Mouse (Mus musculus) limb, embryonic 13.5 days (tissue): ENCODE data around the gene Dnal4. TPM values are rescaled to one million over a fixed set of nuclear protein-coding genes. Genes with fewer than 3 reads are reported as not detected.

ENCODE experiments used
- ATAC-seq: fragments of 200-750 bp; cut with Nextera tagmentation; 2 replicates; pipeline ENCODE4 v1.8.0; 2017; ENCODE audit warnings: low read depth, moderate number of reproducible peaks, moderate TSS enrichment; ENCODE audit not compliant: low FRiP score
- H3K27ac ChIP-seq: fragments of 300-500 bp; sonication (generic); 2 replicates; pipeline ENCODE4 v1.5.1; 2015; ENCODE audit warnings: inconsistent platforms, mild to moderate bottlenecking, moderate library complexity
- H3K27me3 ChIP-seq: fragments of 300-500 bp; sonication (generic); 2 replicates; pipeline ENCODE4 v1.6.1; 2015; ENCODE audit warnings: mild to moderate bottlenecking, inconsistent platforms
- H3K36me3 ChIP-seq: fragments of 300-500 bp; sonication (generic); 2 replicates; pipeline ENCODE4 v1.6.1; 2015; ENCODE audit warnings: inconsistent platforms, mild to moderate bottlenecking, moderate library complexity
- H3K4me1 ChIP-seq: fragments of 300-500 bp; sonication (generic); 2 replicates; pipeline ENCODE4 v1.6.1; 2015; ENCODE audit warnings: inconsistent platforms
- H3K4me2 ChIP-seq: fragments of 300-500 bp; sonication (generic); replicated peaks from 2 replicates; pipeline ENCODE4 v1.6.1; 2015; ENCODE audit warnings: inconsistent platforms, mild to moderate bottlenecking, moderate library complexity
- H3K4me3 ChIP-seq: fragments of 300-500 bp; sonication (generic); 2 replicates; pipeline ENCODE4 v1.5.1; 2015; ENCODE audit warnings: moderate library complexity, mild to moderate bottlenecking, inconsistent platforms
- H3K9ac ChIP-seq: fragments of 300-500 bp; sonication (generic); 2 replicates; pipeline ENCODE4 v1.6.1; 2015; ENCODE audit warnings: mild to moderate bottlenecking, inconsistent platforms
- H3K9me3 ChIP-seq: fragments of 300-500 bp; sonication (generic); 2 replicates; pipeline ENCODE4 v1.6.1; 2016; ENCODE audit warnings: inconsistent platforms
- WGBS: fragments of 180-500 bp; shearing (Covaris S2); methylation state at CpG from one replicate; pipeline ENCODE4 v1.1.7; 2015; 5-methylcytosine and 5-hydroxymethylcytosine counted together
- polyA plus RNA-seq: library from polyadenylated mRNA; unstranded; fragments of >200 nt; fragmentation: Nextera tagmentation; extraction: Ambion mirVana; gene quantifications from 2 replicates; pipeline ENCODE4 v1.2.1, GENCODE M21; 2015

Dnal4 gene
- polyA plus RNA-seq, 1 experiment from 2014 or later, result 69.5 TPM

DNA sequence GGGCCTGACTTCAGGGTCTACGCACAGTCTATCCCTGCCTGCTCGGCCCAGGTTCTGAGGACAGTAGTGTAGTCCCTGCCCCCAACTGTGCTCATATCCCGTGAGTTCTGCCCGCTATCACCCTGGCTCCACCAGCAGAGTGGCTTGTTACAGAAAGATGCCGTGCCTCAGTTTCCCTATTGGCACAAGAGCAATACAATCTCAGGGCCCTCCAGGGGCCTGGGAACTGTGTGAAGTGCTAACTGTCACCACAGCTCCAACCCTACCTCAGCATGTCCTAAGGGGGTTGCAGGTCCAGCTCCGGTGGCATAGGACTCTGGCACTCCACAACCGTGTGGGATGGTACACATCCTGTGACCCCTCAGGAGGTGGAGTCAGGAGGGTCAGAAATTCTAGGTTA, 19.4 kb upstream of the Dnal4 start:
- Histone ChIP-seq H3K27ac (no peak overlapping the region), H3K4me2 (no peak overlapping the region), H3K4me1 (no peaks in the 10 kb centered on the region), H3K9ac (no peak overlapping the region), H3K27me3 (peaks cover 47% of the 10 kb centered on the region), H3K9me3 (no peaks in the 10 kb centered on the region), H3K36me3 (no peaks in the 10 kb centered on the region), H3K4me3 (no peak overlapping the region)
- ATAC-seq, result no peak
- WGBS, result 79% methylated on average over 7 of the region's 7 CpGs

DNA sequence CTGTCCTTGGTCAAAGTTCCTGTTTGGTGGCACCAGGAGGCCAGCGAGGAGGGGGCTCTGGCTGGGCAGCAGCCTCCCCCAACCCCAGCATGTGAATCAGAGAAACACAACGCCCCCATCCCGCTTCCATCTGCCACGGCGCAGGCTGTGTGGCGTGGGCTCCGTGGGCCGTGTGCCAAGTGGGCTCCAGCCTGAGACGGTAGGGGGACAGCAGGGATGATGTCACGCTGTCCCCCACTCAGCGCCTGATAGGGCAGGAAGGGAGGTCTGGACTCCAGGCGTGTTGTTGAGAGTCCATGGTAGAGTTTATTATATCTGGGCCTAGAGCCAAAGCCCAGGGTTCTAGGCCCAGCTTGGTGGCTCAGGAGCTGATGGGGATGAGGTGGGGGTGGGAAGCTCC, 18.6 kb upstream of the Dnal4 start:
- Histone ChIP-seq H3K4me1 (no peaks in the 10 kb centered on the region), H3K27ac (no peak overlapping the region), H3K4me3 (no peak overlapping the region), H3K27me3 (peaks cover 40% of the 10 kb centered on the region), H3K9ac (no peak overlapping the region), H3K4me2 (no peak overlapping the region), H3K36me3 (no peaks in the 10 kb centered on the region), H3K9me3 (no peaks in the 10 kb centered on the region)
- no peak for ATAC-seq
- 80% methylated on average over 12 of the region's 12 CpGs for WGBS

DNA sequence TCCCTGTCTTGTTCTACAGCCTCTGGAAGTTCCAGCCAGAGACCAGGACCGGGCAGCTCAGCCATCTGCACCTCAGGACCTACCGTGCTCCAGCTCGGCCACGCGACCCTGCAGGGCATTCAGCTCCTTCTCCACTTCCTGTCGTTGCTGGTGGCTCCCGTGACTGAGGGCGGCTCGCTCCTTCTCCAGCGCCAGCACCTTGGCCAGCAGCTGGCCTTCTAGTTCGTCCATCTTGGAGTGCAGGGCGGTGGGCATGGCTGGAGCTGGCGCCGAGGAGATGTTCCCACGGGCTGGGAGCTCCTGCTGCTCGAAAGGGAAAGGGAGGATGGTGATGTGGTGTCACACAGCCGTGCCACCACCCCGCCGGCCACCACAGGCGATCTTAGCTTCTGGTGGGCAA, 16.5 kb upstream of the Dnal4 start:
- Histone ChIP-seq H3K9me3 (no peaks in the 10 kb centered on the region), H3K27me3 (peaks cover 37% of the 10 kb centered on the region), H3K4me3 (no peak overlapping the region), H3K4me2 (no peak overlapping the region), H3K27ac (no peak overlapping the region), H3K36me3 (no peaks in the 10 kb centered on the region), H3K9ac (no peak overlapping the region), H3K4me1 (no peaks in the 10 kb centered on the region)
- WGBS, result 17% methylated on average over 20 of the region's 20 CpGs
- no peak for ATAC-seq

DNA sequence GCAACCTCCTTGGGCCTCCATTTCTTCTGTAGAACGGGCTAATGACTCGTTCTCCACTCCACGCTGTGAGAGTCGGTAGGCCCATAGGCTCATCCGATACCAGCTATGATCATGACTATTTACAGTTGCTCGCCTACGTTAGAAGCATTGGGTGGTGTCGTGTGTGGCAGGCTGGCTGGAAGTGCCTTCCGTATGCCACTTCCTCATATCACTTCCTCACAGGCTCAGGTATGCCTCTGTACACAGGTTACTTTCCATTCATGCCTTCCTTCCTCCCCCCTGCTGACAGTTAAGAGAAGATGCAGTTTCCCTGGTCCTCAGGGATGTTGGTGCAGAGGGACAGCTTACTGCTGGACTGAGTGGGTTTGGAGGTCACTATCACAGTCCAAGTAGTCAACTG, 15.4 kb upstream of the Dnal4 start:
- peaks cover 40% of the 10 kb centered on the region for H3K27me3 ChIP-seq
- no peak overlapping the region for H3K27ac ChIP-seq
- no peaks in the 10 kb centered on the region for H3K36me3 ChIP-seq
- H3K4me1 ChIP-seq, result no peaks in the 10 kb centered on the region
- H3K9ac ChIP-seq, result no peak overlapping the region
- H3K4me3 ChIP-seq, result no peak overlapping the region
- H3K9me3 ChIP-seq, result no peaks in the 10 kb centered on the region
- no peak for ATAC-seq
- no peak overlapping the region for H3K4me2 ChIP-seq
- whole genome bisulfite sequencing, result 90% methylated on average over 9 of the region's 9 CpGs

DNA sequence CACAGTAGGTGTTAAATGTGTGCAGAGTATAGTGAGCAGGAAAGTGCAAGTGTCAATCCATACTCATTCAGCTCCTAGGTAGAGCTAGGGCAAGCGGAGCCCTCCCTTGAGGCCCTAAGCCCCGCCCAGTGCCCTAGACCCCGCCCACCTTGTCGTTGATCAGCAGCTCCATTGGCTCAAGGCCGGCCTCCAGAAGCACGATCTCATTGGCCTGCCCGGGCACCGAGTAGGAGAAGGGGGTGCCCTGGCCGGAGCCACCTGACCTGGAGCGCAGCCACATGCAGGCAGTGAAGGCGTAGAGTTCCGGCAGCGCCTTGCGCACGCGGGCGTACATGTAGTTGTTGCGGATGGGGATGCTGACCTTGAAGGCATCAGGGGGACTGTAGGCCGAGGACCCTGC, 14.8 kb upstream of the Dnal4 start:
- Histone ChIP-seq H3K27ac (no peak overlapping the region), H3K4me1 (no peaks in the 10 kb centered on the region), H3K36me3 (no peaks in the 10 kb centered on the region), H3K27me3 (peaks cover 37% of the 10 kb centered on the region), H3K9me3 (no peaks in the 10 kb centered on the region), H3K9ac (no peak overlapping the region), H3K4me3 (no peak overlapping the region), H3K4me2 (no peak overlapping the region)
- 19% methylated on average over 19 of the region's 19 CpGs for WGBS
- ATAC-seq, result no peak

DNA sequence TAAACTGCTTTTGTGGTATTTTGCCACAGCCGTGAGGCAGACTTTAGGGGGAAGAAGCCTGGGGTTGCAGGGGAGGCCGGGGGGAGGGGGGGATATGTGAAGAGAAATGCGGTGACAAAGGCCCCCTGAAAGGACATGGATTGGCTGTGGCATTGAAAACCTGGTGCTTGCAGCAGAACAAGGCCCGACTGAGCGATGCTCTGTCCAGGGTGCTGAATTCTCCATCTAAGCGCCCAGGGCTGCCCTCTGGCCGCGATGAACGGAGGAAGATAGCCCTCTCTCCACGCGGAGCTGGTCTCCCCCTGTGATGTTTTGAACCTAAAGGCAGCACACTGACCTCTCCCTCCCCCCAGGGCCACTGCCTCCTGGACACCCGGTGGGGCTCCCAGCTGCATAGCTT, 13.9 kb upstream of the Dnal4 start:
- H3K4me1 ChIP-seq, result no peaks in the 10 kb centered on the region

DNA sequence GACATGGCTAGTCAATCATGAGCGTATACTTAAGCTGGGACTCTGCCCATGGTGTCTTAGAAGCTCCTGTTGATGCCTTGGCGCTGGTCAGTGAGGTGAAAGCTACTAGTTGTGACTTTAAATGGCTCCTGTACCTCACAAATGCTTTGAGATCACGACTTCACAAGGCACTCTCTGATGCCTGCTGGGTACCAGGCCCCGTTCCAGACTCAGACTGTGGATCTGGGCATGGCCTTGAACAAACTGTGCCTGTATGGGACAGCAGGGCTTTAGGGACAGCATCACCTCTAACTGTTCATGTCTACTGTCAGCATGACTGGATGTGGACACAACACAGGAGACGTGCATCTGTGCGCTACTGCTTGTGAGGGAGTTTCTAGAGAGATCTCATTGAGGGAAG, 13.3 kb upstream of the Dnal4 start:
- no peak for ATAC-seq
- 81% methylated on average over 6 of the region's 6 CpGs for WGBS
- peaks cover 42% of the 10 kb centered on the region for H3K27me3 ChIP-seq
- H3K36me3 ChIP-seq, result no peaks in the 10 kb centered on the region
- H3K4me3 ChIP-seq, result no peak overlapping the region
- H3K9ac ChIP-seq, result no peak overlapping the region
- no peaks in the 10 kb centered on the region for H3K4me1 ChIP-seq
- H3K4me2 ChIP-seq, result no peak overlapping the region
- H3K27ac ChIP-seq, result no peak overlapping the region
- H3K9me3 ChIP-seq, result no peaks in the 10 kb centered on the region

More for the DNA sequence above, 13.9 kb upstream of the Dnal4 start:
- Histone ChIP-seq H3K4me2 (no peak overlapping the region), H3K9me3 (no peaks in the 10 kb centered on the region), H3K27me3 (peaks cover 42% of the 10 kb centered on the region), H3K4me3 (no peak overlapping the region), H3K9ac (no peak overlapping the region), H3K27ac (no peak overlapping the region), H3K36me3 (no peaks in the 10 kb centered on the region)
- 1% methylated on average over 12 of the region's 12 CpGs for WGBS
- ATAC-seq, result no peak

DNA sequence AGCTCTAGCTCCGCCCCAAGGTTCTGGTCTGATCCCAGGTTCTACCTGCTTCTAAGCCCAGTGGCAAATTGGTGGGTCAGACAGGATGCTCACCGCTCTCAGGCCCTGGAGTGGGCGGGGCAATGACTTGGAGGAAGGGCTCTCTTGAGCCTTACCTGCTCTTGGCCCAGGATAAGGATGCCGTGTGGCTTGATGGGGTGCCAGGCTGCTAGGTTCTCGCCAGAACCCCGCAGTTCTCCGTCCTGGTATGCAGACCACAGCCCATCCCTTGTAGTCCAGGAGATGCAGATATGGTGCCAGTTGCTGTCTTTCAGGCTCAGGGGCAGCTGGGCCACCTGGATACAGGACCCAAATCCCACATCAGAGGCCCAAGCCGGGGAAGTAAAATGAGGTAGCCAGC, 12.5 kb upstream of the Dnal4 start:
- Histone ChIP-seq H3K4me3 (no peak overlapping the region), H3K36me3 (no peaks in the 10 kb centered on the region), H3K27me3 (peaks cover 38% of the 10 kb centered on the region), H3K4me1 (no peaks in the 10 kb centered on the region), H3K9me3 (no peaks in the 10 kb centered on the region), H3K27ac (no peak overlapping the region), H3K9ac (no peak overlapping the region), H3K4me2 (no peak overlapping the region)
- 47% methylated on average over 8 of the region's 8 CpGs for WGBS
- ATAC-seq, result no peak

DNA sequence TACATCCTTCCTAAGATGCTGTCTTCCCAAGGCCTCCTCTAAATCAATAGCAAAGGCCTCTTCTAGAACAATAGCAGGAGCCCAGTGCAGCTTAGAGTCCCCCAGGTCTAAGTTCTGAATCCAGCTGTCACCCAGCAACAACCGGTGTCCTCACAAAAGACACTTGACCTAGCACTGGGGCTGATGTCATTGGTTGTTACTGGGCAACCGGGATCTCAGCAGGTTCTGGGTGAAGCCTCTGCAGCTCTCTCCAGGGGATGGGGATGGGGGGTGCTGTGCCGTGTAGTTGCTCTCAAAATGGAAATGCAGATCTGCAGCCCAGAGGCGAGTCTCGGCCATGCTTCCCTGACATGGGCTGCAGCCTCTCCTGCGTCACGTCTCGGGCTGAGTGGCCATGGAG, 10.2 kb upstream of the Dnal4 start:
- ATAC-seq, result no peak
- no peak overlapping the region for H3K4me2 ChIP-seq
- no peak overlapping the region for H3K4me3 ChIP-seq
- H3K9ac ChIP-seq, result no peak overlapping the region
- H3K27me3 ChIP-seq, result peaks cover 30% of the 10 kb centered on the region
- H3K9me3 ChIP-seq, result no peaks in the 10 kb centered on the region
- no peaks in the 10 kb centered on the region for H3K36me3 ChIP-seq
- no peaks in the 10 kb centered on the region for H3K4me1 ChIP-seq
- WGBS, result 65% methylated on average over 8 of the region's 8 CpGs
- no peak overlapping the region for H3K27ac ChIP-seq

DNA sequence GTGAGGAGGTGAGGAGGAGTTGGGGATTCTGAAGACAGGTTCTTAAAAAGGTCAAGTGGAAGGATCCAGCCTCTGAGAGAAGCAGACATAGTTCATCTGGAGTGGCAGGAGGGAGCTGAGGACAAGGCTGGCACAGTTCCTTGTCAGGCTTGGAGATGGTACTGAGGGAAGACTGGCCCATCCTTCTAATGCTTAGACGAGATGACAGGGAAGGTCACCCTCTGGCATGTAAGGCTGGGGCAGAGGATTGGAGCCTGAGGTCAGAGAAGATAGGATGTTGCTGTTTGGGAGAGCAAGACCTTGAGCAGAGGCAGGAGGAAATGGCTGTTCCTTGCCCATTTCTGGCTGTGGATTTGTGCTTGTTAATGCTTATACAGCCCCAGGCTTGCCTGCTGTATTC, 7.4 kb upstream of the Dnal4 start:
- no peaks in the 10 kb centered on the region for H3K36me3 ChIP-seq
- H3K4me1 ChIP-seq, result no peaks in the 10 kb centered on the region
- H3K27me3 ChIP-seq, result peaks cover 17% of the 10 kb centered on the region
- ATAC-seq, result no peak
- H3K9ac ChIP-seq, result no peak overlapping the region
- H3K4me2 ChIP-seq, result no peak overlapping the region
- 58% methylated on average over 1 of the region's 1 CpGs for WGBS
- no peak overlapping the region for H3K4me3 ChIP-seq
- H3K27ac ChIP-seq, result no peak overlapping the region
- H3K9me3 ChIP-seq, result no peaks in the 10 kb centered on the region

DNA sequence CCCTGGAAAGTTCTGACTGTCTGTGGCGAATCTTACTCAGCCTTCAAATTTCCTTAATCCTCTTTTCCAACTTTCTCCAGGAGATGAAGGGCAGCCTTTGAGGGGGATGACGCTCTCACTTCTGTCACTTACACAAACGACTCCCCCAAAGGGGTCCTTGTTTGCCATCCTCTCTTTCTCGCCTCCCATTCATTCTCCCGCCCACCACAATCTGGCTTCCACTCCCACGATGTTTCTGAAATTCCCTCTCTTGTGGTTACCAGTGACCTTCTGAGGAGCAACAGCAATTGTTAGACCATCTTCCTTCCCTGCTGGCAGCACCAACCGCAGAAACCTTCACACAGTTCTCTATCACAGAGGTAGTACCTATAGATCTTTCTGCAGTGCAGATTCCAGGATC, 2.0 kb downstream of the Dnal4 start:
- Histone ChIP-seq H3K4me3 (no peak overlapping the region), H3K27me3 (no peaks in the 10 kb centered on the region), H3K36me3 (no peaks in the 10 kb centered on the region), H3K4me1 (peaks cover 22% of the 10 kb centered on the region), H3K27ac (no peak overlapping the region), H3K4me2 (no peak overlapping the region; the same call in 1 of the 2 replicates), H3K9me3 (no peaks in the 10 kb centered on the region), H3K9ac (0 out of 2 replicates have a peak overlapping the region, but pooled peaks have one; percentile 55)
- 61% methylated on average over 7 of the region's 7 CpGs for WGBS
- no peak for ATAC-seq

DNA sequence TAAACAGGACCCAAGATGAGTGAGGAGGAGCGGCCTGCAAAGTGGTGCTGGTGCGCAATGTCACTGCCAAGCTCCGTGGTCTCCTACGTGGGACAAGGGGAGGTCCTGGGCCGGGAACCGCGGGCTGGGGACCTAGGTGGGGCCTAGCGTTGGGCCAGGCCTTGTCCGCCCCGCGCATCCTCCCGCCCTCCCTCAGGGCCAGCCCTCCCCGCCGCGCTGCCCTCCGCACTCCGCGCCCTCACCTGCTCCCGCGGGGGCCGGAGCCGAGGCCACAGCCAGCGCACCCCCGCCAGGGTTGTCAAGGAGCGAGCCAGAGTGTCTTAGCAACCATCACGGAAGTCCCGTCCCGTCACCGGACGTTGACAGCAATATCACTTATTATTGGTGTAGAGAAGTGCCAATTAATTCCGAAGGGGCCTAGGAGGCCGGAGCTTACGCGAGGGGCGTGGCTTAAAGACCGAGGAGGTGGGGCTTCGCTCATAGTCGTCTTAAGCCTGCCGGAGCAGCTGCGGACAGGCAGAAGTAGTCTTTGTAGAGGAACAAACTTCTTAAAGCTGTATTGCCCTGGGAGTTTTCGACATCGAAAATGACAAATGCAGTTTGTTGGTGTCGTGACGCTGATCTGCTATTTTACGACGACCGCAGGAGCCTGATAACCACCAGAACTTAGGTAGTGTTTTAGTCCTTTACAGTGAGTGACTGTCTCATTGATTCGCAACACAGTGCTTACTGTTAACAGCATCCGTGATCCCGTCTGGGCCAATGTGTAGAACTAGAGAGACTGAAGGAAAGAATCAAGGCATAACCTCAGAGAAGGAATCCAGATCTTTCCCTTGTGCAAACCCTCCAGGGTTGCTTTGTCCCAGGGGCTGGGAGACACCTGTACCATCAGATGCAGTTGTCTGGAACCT, 3.3 kb downstream of the Dnal4 start:
- peak overlapping the region; percentile 11; the same call in 1 of the 2 replicates for H3K27ac ChIP-seq
- ATAC-seq, result peak; percentile 98
- under 1% methylated on average over 38 of the region's 50 CpGs for WGBS

More for the DNA sequence above, 3.3 kb downstream of the Dnal4 start:
- Histone ChIP-seq H3K36me3 (no peaks in the 10 kb centered on the region), H3K4me1 (peaks cover 24% of the 10 kb centered on the region), H3K27me3 (no peaks in the 10 kb centered on the region), H3K9ac (peak overlapping the region; percentile 77), H3K9me3 (no peaks in the 10 kb centered on the region), H3K4me3 (peak overlapping the region; percentile 58), H3K4me2 (peak overlapping the region; percentile 82)
